Mouse (Mus musculus) lung, embryonic 15.5 days (tissue): Measurements from ENCODE around the gene Tbc1d10b. TPM values are rescaled to one million over a fixed set of nuclear protein-coding genes. Genes with fewer than 3 reads are reported as not detected.

Source experiments
- ATAC-seq: fragments of 200-750 bp; cut with Nextera tagmentation; 2 replicates; pipeline ENCODE4 v1.8.0; 2017; ENCODE audit warnings: moderate number of reproducible peaks, borderline replicate concordance; ENCODE audit not compliant: low FRiP score, low TSS enrichment; ENCODE audit errors: extremely low read depth
- H3K27ac ChIP-seq: fragments of 300-500 bp; sonication (generic); 2 replicates; pipeline ENCODE4 v1.5.1; 2015; ENCODE audit warnings: moderate library complexity, mild to moderate bottlenecking, inconsistent platforms
- H3K27me3 ChIP-seq: fragments of 300-500 bp; sonication (generic); 2 replicates; pipeline ENCODE4 v1.6.1; 2015; ENCODE audit warnings: inconsistent platforms
- H3K36me3 ChIP-seq: fragments of 300-500 bp; sonication (generic); 2 replicates; pipeline ENCODE4 v1.6.1; 2015; ENCODE audit warnings: inconsistent platforms
- H3K4me1 ChIP-seq: fragments of 300-500 bp; sonication (generic); 2 replicates; pipeline ENCODE4 v1.6.1; 2015; ENCODE audit warnings: inconsistent platforms
- H3K4me2 ChIP-seq: fragments of 300-500 bp; sonication (generic); 2 replicates; pipeline ENCODE4 v1.6.1; 2015; ENCODE audit warnings: inconsistent platforms, mild to moderate bottlenecking, moderate library complexity
- H3K4me3 ChIP-seq: fragments of 300-500 bp; sonication (generic); 2 replicates; pipeline ENCODE4 v1.5.1; 2015; ENCODE audit warnings: mild to moderate bottlenecking, inconsistent platforms
- H3K9ac ChIP-seq: fragments of 300-500 bp; sonication (generic); 2 replicates; pipeline ENCODE4 v1.6.1; 2015; ENCODE audit warnings: inconsistent platforms
- H3K9me3 ChIP-seq: fragments of 300-500 bp; sonication (generic); 2 replicates; pipeline ENCODE4 v1.6.1; 2016; ENCODE audit warnings: inconsistent platforms
- WGBS: fragments of 180-500 bp; shearing (Covaris S2); methylation state at CpG from one replicate; pipeline ENCODE4 v1.1.7; 2015; 5-methylcytosine and 5-hydroxymethylcytosine counted together
- polyA plus RNA-seq: library from polyadenylated mRNA; unstranded; fragments of >200 nt; fragmentation: Nextera tagmentation; extraction: Ambion mirVana; gene quantifications from 2 replicates; pipeline ENCODE4 v1.2.1, GENCODE M21; 2015

The Tbc1d10b gene
- polyA plus RNA-seq, 1 experiment from 2014 or later = 29.8 TPM

DNA sequence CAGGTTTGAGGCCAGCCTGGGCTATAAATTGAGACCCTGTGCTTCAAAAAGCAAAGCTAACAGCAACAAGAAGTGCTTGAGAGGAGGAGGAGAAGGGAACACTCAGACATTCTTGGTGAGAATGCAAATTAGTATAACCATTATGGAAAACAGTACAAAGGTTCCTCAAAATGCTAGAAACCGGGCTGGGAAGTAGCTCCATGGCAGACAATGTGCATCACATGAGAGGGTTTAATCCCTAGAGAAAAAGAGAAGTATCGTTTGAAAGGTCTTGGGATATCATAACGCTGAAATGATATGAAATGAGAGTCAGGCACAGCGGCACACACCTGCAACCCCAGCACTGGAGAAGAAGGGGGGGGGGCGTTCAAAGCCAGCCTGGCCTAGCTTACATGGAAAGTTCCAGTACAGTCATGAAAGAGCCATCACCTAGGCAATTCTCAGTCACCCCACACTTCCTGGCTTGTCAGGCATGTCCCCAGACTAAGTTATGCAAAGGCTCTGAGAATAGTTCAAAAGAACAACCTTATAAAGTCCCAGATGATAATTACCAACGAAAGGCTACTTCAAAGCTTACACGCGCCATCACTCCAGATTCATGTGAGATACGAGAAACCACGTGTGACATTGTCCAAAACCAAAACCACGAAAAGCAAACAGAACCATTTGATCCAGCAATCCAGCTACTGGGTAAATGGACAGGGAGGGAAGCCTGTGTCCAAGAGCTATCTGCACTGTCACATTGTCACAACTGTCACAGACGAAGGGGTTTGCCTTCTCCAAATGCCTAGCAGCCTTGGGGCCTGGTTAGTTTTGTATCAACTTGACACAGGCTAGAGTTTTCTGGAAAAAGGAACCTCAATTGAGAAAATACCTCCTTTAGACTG, 42.4 kb downstream of the Tbc1d10b start:
- ATAC-seq = no peak
- H3K36me3 ChIP-seq = no peaks in the 10 kb centered on the region

DNA sequence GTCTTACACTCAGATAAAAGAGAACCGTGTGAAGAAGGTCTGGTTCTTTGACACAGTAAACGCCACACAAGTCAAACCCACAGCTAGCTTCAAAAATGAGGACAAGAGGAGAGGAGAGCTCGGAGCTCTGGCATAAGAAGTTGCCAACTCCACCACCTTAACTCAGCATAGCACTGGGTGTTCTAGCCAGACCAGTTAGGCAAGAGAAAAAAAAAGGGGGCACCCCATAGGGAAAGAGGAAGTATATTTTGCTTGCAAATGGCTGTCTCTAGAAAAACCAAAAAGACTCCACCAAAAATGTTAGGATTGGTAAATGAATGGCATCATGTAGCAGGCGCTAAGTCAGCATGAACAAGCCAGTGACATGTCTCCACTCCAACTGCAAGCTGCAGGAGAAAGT, 44.3 kb downstream of the Tbc1d10b start:
- ATAC-seq = no peak
- Histone ChIP-seq H3K36me3 (no peaks in the 10 kb centered on the region), H3K4me1 (no peaks in the 10 kb centered on the region), H3K4me2 (no peak overlapping the region), H3K27ac (no peak overlapping the region), H3K9me3 (no peaks in the 10 kb centered on the region), H3K4me3 (no peak overlapping the region), H3K27me3 (no peaks in the 10 kb centered on the region), H3K9ac (no peak overlapping the region)
- WGBS = 70% methylated on average over 4 of the region's 4 CpGs

More for the DNA sequence above, 42.4 kb downstream of the Tbc1d10b start:
- no peak overlapping the region for H3K9ac ChIP-seq
- H3K4me1 ChIP-seq = no peaks in the 10 kb centered on the region
- no peaks in the 10 kb centered on the region for H3K27me3 ChIP-seq
- no peak overlapping the region for H3K4me3 ChIP-seq
- H3K9me3 ChIP-seq = no peaks in the 10 kb centered on the region
- 74% methylated on average over 12 of the region's 12 CpGs for WGBS
- H3K27ac ChIP-seq = no peak overlapping the region
- no peak overlapping the region for H3K4me2 ChIP-seq

DNA sequence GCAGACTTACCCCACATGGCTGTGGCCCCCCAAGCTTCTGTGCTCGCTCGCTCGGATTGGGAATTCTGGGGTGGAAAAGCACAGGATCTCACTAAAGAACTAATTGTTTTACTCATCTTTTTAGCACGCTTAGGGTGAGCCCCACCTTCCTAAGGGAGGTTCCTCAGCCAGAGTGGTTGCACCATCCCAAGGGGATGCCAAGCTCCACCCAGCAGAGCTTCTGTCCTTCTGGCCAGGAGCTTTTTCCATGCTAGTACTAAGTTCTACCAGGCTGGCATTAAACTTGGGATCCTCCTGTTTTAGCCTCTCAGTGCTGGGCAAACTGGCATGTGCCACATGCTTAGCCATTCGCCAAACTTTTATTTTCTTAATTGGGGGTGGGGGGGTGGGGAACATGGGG, 45.7 kb downstream of the Tbc1d10b start:
- ATAC-seq = no peak
- Histone ChIP-seq H3K9me3 (no peaks in the 10 kb centered on the region), H3K9ac (no peak overlapping the region), H3K4me1 (no peaks in the 10 kb centered on the region), H3K4me3 (no peak overlapping the region), H3K36me3 (no peaks in the 10 kb centered on the region), H3K4me2 (no peak overlapping the region), H3K27ac (no peak overlapping the region), H3K27me3 (no peaks in the 10 kb centered on the region)
- 82% methylated on average over 5 of the region's 5 CpGs for WGBS

DNA sequence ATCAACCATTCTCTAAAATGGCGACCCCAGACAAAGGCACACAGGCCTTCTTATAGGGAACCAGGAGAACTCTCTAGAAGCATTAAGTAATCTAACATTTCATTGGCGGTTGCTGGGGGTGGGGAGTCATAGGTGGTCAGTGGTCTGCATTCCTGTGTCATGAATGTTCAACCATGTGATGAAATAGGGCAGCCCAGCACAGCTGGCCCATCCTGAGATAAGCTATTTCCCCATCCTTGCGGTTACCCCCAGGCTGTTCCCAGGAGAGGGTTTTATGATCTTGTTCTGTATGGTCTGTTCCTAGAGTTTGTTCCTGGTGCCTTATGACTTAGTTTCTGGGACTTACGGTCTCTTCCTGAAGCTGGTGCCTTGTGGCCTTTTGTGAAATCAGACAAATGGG, 50.7 kb downstream of the Tbc1d10b start:
- H3K4me2 ChIP-seq = no peak overlapping the region
- WGBS = 76% methylated on average over 4 of the region's 4 CpGs
- H3K9me3 ChIP-seq = no peaks in the 10 kb centered on the region
- H3K36me3 ChIP-seq = no peaks in the 10 kb centered on the region
- H3K27ac ChIP-seq = no peak overlapping the region
- 0 out of 2 replicates have a peak, but pooled peaks cover 6% of the 10 kb centered on the region for H3K4me1 ChIP-seq
- ATAC-seq = no peak
- H3K27me3 ChIP-seq = no peaks in the 10 kb centered on the region
- no peak overlapping the region for H3K4me3 ChIP-seq
- no peak overlapping the region for H3K9ac ChIP-seq

DNA sequence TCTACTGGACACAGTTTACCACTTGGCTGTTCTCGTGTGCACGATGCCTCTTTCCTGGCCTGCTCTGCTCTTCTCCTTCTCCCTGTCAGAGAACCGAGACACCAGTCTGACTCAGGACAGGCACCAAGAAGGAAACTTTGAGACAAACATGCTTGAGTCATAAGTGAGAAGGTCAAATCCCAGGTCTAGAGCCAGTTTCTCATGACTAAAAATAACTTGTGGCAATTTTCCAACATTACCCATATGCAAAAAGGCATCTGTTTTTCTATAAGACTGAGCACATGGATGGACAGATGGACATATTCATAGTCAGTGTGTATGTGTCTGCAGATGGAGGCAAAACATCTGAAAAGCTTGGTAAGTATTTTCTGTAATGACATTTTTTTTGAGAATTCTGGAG, 54.8 kb downstream of the Tbc1d10b start:
- no peak overlapping the region for H3K27ac ChIP-seq
- WGBS = 39% methylated on average over 3 of the region's 3 CpGs

DNA sequence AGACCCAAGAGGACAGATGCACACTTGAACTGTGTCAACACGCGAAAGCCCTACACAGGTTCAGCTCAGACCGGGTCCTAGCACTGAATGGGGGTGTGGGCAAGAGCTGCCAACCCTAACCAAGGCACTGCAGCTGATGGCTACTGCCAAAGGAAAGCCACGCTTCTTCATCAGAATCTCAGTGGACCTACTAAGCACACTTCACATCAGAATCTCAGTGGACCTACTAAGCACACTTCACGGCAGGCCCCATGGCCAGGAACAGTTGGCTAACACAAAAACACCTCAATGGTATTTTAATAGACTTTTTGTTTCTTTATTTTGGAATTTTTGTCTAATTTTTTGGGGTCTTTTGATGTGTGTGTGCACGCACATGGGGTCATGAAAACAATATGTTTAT, 55.8 kb downstream of the Tbc1d10b start:
- Histone ChIP-seq H3K4me3 (no peak overlapping the region), H3K27ac (no peak overlapping the region), H3K9me3 (no peaks in the 10 kb centered on the region), H3K36me3 (no peaks in the 10 kb centered on the region), H3K4me1 (peaks cover 18% of the 10 kb centered on the region), H3K4me2 (no peak overlapping the region), H3K27me3 (no peaks in the 10 kb centered on the region), H3K9ac (no peak overlapping the region)
- 88% methylated on average over 6 of the region's 6 CpGs for WGBS
- ATAC-seq = no peak

More for the DNA sequence above, 54.8 kb downstream of the Tbc1d10b start:
- Histone ChIP-seq H3K4me3 (no peak overlapping the region), H3K4me2 (no peak overlapping the region), H3K27me3 (no peaks in the 10 kb centered on the region), H3K4me1 (0 out of 2 replicates have a peak, but pooled peaks cover 12% of the 10 kb centered on the region), H3K9me3 (no peaks in the 10 kb centered on the region), H3K9ac (no peak overlapping the region), H3K36me3 (no peaks in the 10 kb centered on the region)
- ATAC-seq = no peak

DNA sequence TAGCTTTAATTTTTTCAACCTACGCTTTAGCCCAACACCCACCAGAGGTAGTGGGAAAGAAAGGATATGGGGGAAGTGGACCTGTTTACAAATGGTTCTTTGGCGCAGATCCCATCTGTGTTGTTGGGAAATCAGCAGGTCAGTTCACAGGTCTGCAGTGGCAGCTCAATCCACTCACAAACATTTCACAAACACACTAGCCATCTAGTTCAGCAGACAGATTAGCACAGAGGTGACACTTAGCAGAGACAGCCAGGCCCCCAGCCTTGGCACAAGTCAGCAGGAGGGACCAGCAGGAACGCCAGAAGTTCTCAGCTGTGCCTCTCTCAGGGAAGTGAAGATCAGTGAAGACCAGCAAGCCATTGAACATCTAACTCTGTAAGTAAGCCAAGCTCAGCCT, 60.4 kb downstream of the Tbc1d10b start:
- ATAC-seq = peak; percentile 42
- 37% methylated on average over 3 of the region's 3 CpGs for WGBS
- Histone ChIP-seq H3K4me1 (peaks cover 14% of the 10 kb centered on the region), H3K9ac (no peak overlapping the region), H3K4me3 (no peak overlapping the region), H3K27me3 (no peaks in the 10 kb centered on the region), H3K27ac (no peak overlapping the region), H3K4me2 (no peak overlapping the region), H3K9me3 (no peaks in the 10 kb centered on the region), H3K36me3 (no peaks in the 10 kb centered on the region)

Other genes with a start within 250 kb of the Tbc1d10b start
- gene Cdipt, start 232.6 kb downstream of the Tbc1d10b start, polyA plus RNA-seq = 110 and 117 TPM in 2 replicates
- gene Cdiptos, start 232.4 kb downstream of the Tbc1d10b start, polyA plus RNA-seq = 1.3 and 2.1 TPM in 2 replicates
- 13.0 and 13.9 TPM in 2 replicates for gene Mvp, start 193.8 kb downstream of the Tbc1d10b start, polyA plus RNA-seq
- gene Pagr1b, start 192.0 kb downstream of the Tbc1d10b start, polyA plus RNA-seq = not detected in 2 replicates
- 63.5 and 86.1 TPM in 2 replicates for gene Pagr1a, start 191.1 kb downstream of the Tbc1d10b start, polyA plus RNA-seq
- gene Gm42742, start 187.4 kb downstream of the Tbc1d10b start, polyA plus RNA-seq = 23.7 and 46.1 TPM in 2 replicates
- gene Prrt2, start 187.3 kb downstream of the Tbc1d10b start, polyA plus RNA-seq = 3.0 and 3.9 TPM in 2 replicates
- 73.0 and 73.3 TPM in 2 replicates for gene Maz, start 181.4 kb downstream of the Tbc1d10b start, polyA plus RNA-seq
- 158 and 165 TPM in 2 replicates for gene Kif22, start 166.0 kb downstream of the Tbc1d10b start, polyA plus RNA-seq
- not detected in 2 replicates for gene Zg16, start 121.1 kb downstream of the Tbc1d10b start, polyA plus RNA-seq
- gene AI467606, start 117.1 kb downstream of the Tbc1d10b start, polyA plus RNA-seq = 7.7 and 10.1 TPM in 2 replicates
- gene Qprt, start 86.2 kb downstream of the Tbc1d10b start, polyA plus RNA-seq = 0.64 and 1.0 TPM in 2 replicates
- gene Spn, start 70.6 kb downstream of the Tbc1d10b start, polyA plus RNA-seq = 0.24 and 0.47 TPM in 2 replicates
- gene Cd2bp2, start 12.4 kb downstream of the Tbc1d10b start, polyA plus RNA-seq = 61.7 and 63.6 TPM in 2 replicates
- gene Mylpf, start 422 bp upstream of the Tbc1d10b start, polyA plus RNA-seq = 14.0 and 21.2 TPM in 2 replicates
- 36.8 and 37.4 TPM in 2 replicates for gene Zfp553, start 24.6 kb upstream of the Tbc1d10b start, polyA plus RNA-seq
- 21.7 and 28.9 TPM in 2 replicates for gene Sept1, start 24.7 kb upstream of the Tbc1d10b start, polyA plus RNA-seq
- gene Zfp771, start 35.8 kb upstream of the Tbc1d10b start, polyA plus RNA-seq = 61.9 and 63.0 TPM in 2 replicates
- gene Dctpp1, start 52.2 kb upstream of the Tbc1d10b start, polyA plus RNA-seq = 161 and 190 TPM in 2 replicates
- gene Sephs2, start 65.6 kb upstream of the Tbc1d10b start, polyA plus RNA-seq = 66.9 and 69.3 TPM in 2 replicates
- gene Itgal, start 87.8 kb upstream of the Tbc1d10b start, polyA plus RNA-seq = 1.4 and 2.3 TPM in 2 replicates
- 16.8 and 18.1 TPM in 2 replicates for gene Zfp768, start 137.1 kb upstream of the Tbc1d10b start, polyA plus RNA-seq
- gene Zfp747, start 167.6 kb upstream of the Tbc1d10b start, polyA plus RNA-seq = 9.5 TPM in 2 replicates
- gene 9130019O22Rik, start 178.7 kb upstream of the Tbc1d10b start, polyA plus RNA-seq = 7.3 and 7.9 TPM in 2 replicates
- 6.7 and 7.0 TPM in 2 replicates for gene E430018J23Rik, start 185.2 kb upstream of the Tbc1d10b start, polyA plus RNA-seq
- 9.0 and 10.0 TPM in 2 replicates for gene Zfp764, start 198.4 kb upstream of the Tbc1d10b start, polyA plus RNA-seq
- 23.0 and 24.0 TPM in 2 replicates for gene Zfp688, start 213.6 kb upstream of the Tbc1d10b start, polyA plus RNA-seq
- gene Zfp689, start 240.7 kb upstream of the Tbc1d10b start, polyA plus RNA-seq = 6.4 and 6.5 TPM in 2 replicates